Comparison of ENCODE assay signal across 8 mouse cellular contexts in genomic region chr11:67428196-67428595, GRCm38 (mm10). TPM values are rescaled to one million over a fixed set of nuclear protein-coding genes. Genes with fewer than 3 reads are reported as not detected.
A peak's percentile ranks its signal among the peaks of the same experiment; 100 is the strongest.
DNase-seq lines count a peak whose midpoint lies in the region; TF ChIP-seq lines count a peak whose summit lies in the region.

No protein-coding gene starts in this region.

- DNase-seq in frontal cortex, postnatal 36 days (ENCODE audit: low spot score in 2 of 2): peak; percentile 29 to 34
- no peak for DNase-seq in frontal cortex, postnatal 10 days (ENCODE audit: low spot score in 2 of 2)
- peak; percentile 4 for DNase-seq in thymus, adult 2 months
- DNase-seq in thymus, adult 18-20 months: no peak
- DNase-seq in cerebellum, postnatal 36 days: peak; percentile 29 to 30
- DNase-seq in kidney, adult 8-10 months: peak; percentile 51 to 57
- peak; percentile 42 for DNase-seq in lung, postnatal 10 days
- DNase-seq in testis, postnatal 14 days (ENCODE audit: low spot score): peak; percentile 6

- H3K4me3 ChIP-seq in thymus, adult 2 months (ENCODE audit: control insufficient read depth, insufficient read depth, low read length): no peak overlapping the region

- no peaks in the 10 kb centered on the region for H3K27me3 ChIP-seq in thymus, adult 2 months (ENCODE audit: control insufficient read depth, insufficient read depth, low read length)

- no peaks in the 10 kb centered on the region for H3K36me3 ChIP-seq in thymus, adult 2 months (ENCODE audit: control insufficient read depth, insufficient read depth, low read length)

- no peak for TF ChIP-seq POLR2A in thymus, adult 2 months (IDR thresholded peaks at IDR 0.05; ENCODE audit: control insufficient read depth, extremely low read depth, insufficient read depth, low read length, poor library complexity)

- WGBS in thymus, adult 2 months: 42% methylated on average over 3 of the region's 3 CpGs

- no peak for TF ChIP-seq CTCF in thymus, adult 2 months (IDR thresholded peaks at IDR 0.05; ENCODE audit: borderline replicate concordance, control insufficient read depth, extremely low read depth, insufficient read depth, low read length, poor library complexity)

- H3K4me1 ChIP-seq in thymus, adult 2 months (replicated peaks; ENCODE audit: control insufficient read depth, insufficient read depth, low read length): no peaks in the 10 kb centered on the region

- no peak overlapping the region for H3K27ac ChIP-seq in thymus, adult 2 months (ENCODE audit: control insufficient read depth, insufficient read depth, low read length)

RNA-seq across cellular contexts. Expression of gene Gas7, which starts 27.0 kb away (rescaled TPM):
- polyA plus RNA-seq in thymus, adult 2 months (2012; rRNA removed): 5.0 TPM in 2 replicates

Comparison
In these comparisons a context has a peak if more than half of its experiments do, and no peak if none do; other contexts are left out.
1. DNase-seq: peak in frontal cortex, postnatal 36 days (2 of 2), thymus, adult 2 months (single experiment), cerebellum, postnatal 36 days (2 of 2), kidney, adult 8-10 months (2 of 2), lung, postnatal 10 days (single experiment) and testis, postnatal 14 days (single experiment); none in frontal cortex, postnatal 10 days (0 of 2) and thymus, adult 18-20 months (0 of 2).